Mouse (Mus musculus) lung, adult 2 months (tissue): ENCODE measurements around the gene Kcnk15.

ENCODE experiments used
- CTCF ChIP-seq: fragments of 200-500 bp; IDR thresholded peaks from 2 replicates; pipeline ENCODE4 v1.5.1; 2011; ENCODE audit warnings: mild to moderate bottlenecking, low read length, control low read depth; ENCODE audit not compliant: insufficient read depth
- POLR2A ChIP-seq: fragments of 200-500 bp; IDR thresholded peaks from 2 replicates; pipeline ENCODE4 v1.6.1; 2011; ENCODE audit warnings: low read depth, mild to moderate bottlenecking, control low read depth, low read length, borderline replicate concordance; ENCODE audit errors: extremely low read depth

GRCm38 (mm10) chr2:163820607-163821006 lies 32.8 kb upstream of the Kcnk15 start, which contains the start of gene Ccn5:
- TF ChIP-seq CTCF = no peak
- no peak for TF ChIP-seq POLR2A
